Mouse (Mus musculus): ENCODE data around the gene Tirap.

GRCm38 (mm10) chr9:35135575-35135974, 64.5 kb downstream of the Tirap start:
- TF ChIP-seq CTCF (IDR thresholded peaks at IDR 0.05; ENCODE audit: control insufficient read depth, insufficient read depth, insufficient replicate concordance, low read depth, low read length) (no peak), POLR2A (IDR thresholded peaks at IDR 0.05; ENCODE audit: control insufficient read depth, low read depth, low read length) (no peak)

Measured in testis, adult 2 months (tissue).